Mouse (Mus musculus): ENCODE data around the gene Rnf5. TPM values are rescaled to one million over a fixed set of nuclear protein-coding genes. Genes with fewer than 3 reads are reported as not detected.

Rnf5 gene
- polyA plus RNA-seq, 1 experiment from 2014 or later: 84.9 TPM

DNA sequence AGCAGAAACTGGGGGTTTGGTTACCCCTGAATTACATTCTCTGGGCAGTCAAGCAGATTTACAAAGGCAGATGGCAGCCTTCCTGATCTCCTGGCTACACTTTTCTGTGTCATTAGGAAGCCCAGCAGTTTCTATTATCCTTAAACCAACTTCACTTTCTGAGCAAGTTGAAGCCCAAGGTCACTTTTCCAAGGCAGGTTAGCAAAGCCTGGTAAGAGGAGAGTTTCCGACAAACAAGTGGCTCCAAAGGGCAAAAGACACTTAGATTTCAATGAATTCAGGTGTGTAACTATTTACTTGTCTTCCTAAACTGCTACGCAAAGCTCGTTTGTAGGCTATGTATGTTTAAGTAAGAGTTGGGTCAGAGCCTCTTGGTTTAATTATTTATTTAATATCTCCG, 39.9 kb upstream of the Rnf5 start:
- 81% methylated on average over 4 of the region's 4 CpGs for WGBS
- no peak for DNase-seq
- Histone ChIP-seq H3K27ac (ENCODE audit: low read depth) (no peak overlapping the region), H3K4me1 (ENCODE audit: insufficient read depth) (peaks cover 10% of the 10 kb centered on the region), H3K9me3 (ENCODE audit: low read depth, low read length) (no peaks in the 10 kb centered on the region), H3K36me3 (ENCODE audit: insufficient read depth) (peaks cover 6% of the 10 kb centered on the region; the same call in 1 of the 2 replicates), H3K4me2 (no peak overlapping the region), H3K27me3 (ENCODE audit: insufficient read depth, low read length) (no peaks in the 10 kb centered on the region), H3K9ac (no peak overlapping the region), H3K4me3 (ENCODE audit: low read depth, low read length) (no peak overlapping the region)
- no peak for ATAC-seq (ENCODE audit: insufficient read depth)
- no peak for TF ChIP-seq CTCF (IDR thresholded peaks at IDR 0.05; ENCODE audit: low read depth)

- H3K27me3 ChIP-seq (ENCODE audit: insufficient read depth, low read length): no peaks in the 10 kb centered on the region
- WGBS: 70% methylated on average over 3 of the region's 3 CpGs
- DNase-seq (no peak), ATAC-seq (ENCODE audit: insufficient read depth) (no peak)
- no peak overlapping the region for H3K4me3 ChIP-seq (ENCODE audit: low read depth, low read length)
- 0 out of 2 replicates have a peak, but pooled peaks cover 4% of the 10 kb centered on the region for H3K36me3 ChIP-seq (ENCODE audit: insufficient read depth)
- no peaks in the 10 kb centered on the region for H3K9me3 ChIP-seq (ENCODE audit: low read depth, low read length)
- H3K4me2 ChIP-seq: no peak overlapping the region
- no peak overlapping the region for H3K27ac ChIP-seq (ENCODE audit: low read depth)
- H3K9ac ChIP-seq: no peak overlapping the region
- no peak for TF ChIP-seq CTCF (IDR thresholded peaks at IDR 0.05; ENCODE audit: low read depth)
- peaks cover 4% of the 10 kb centered on the region; the same call in 1 of the 2 replicates for H3K4me1 ChIP-seq (ENCODE audit: insufficient read depth)
Observed at GRCm38 (mm10) chr17:34641945-34642344, 38.5 kb upstream of the Rnf5 start.

DNA sequence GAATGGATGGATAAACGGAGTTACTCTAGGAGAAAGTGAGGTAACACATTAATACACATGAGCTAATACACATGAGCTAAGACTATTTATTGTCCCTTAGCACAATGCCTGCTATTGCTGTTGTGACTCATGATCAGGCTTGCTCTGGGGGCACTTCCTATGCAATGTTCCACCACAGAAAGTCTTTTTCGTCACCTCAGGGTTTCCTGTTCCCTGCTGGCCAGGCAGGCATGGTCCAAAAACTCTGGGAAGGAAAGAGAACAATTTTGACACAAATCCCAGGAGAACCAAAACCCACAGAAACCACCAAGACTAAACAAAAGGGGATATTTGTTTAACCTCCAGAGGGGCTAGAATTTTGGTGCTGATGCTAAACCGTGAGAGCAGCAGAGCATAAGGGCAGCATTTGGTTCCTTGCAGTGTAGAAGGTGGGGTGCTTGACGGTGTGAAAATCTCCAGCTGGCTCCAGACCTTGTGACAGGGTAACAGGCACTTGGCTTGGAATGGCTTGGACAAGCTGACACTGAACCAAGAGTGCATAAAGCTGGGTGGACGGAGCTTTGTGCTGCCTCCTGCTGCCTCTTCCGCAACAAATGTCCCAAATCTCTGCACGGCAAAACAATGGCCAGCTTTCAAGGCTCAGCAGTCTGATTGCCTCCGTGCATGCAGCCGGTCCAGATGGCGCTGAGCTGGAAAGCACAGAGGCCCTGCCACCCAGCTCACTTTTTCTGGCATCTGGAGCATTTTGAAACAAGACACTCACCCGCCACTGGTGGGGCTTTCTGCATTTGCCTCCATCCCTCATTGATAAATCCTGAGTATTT, 37.5 kb upstream of the Rnf5 start:
- Histone ChIP-seq H3K4me3 (ENCODE audit: low read depth, low read length) (no peak overlapping the region), H3K9ac (no peak overlapping the region), H3K9me3 (ENCODE audit: low read depth, low read length) (no peaks in the 10 kb centered on the region), H3K27ac (ENCODE audit: low read depth) (peak overlapping the region; percentile 48; the same call in 1 of the 2 replicates), H3K27me3 (ENCODE audit: insufficient read depth, low read length) (no peaks in the 10 kb centered on the region), H3K4me1 (ENCODE audit: insufficient read depth) (peaks cover 4% of the 10 kb centered on the region; the same call in 1 of the 2 replicates), H3K36me3 (ENCODE audit: insufficient read depth) (0 out of 2 replicates have a peak, but pooled peaks cover 3% of the 10 kb centered on the region), H3K4me2 (no peak overlapping the region)
- peak; percentile 38 for TF ChIP-seq CTCF (IDR thresholded peaks at IDR 0.05; ENCODE audit: low read depth)
- ATAC-seq (ENCODE audit: insufficient read depth) (no peak), DNase-seq (peak; percentile 59)
- 18% methylated on average over 11 of the region's 11 CpGs for WGBS

DNA sequence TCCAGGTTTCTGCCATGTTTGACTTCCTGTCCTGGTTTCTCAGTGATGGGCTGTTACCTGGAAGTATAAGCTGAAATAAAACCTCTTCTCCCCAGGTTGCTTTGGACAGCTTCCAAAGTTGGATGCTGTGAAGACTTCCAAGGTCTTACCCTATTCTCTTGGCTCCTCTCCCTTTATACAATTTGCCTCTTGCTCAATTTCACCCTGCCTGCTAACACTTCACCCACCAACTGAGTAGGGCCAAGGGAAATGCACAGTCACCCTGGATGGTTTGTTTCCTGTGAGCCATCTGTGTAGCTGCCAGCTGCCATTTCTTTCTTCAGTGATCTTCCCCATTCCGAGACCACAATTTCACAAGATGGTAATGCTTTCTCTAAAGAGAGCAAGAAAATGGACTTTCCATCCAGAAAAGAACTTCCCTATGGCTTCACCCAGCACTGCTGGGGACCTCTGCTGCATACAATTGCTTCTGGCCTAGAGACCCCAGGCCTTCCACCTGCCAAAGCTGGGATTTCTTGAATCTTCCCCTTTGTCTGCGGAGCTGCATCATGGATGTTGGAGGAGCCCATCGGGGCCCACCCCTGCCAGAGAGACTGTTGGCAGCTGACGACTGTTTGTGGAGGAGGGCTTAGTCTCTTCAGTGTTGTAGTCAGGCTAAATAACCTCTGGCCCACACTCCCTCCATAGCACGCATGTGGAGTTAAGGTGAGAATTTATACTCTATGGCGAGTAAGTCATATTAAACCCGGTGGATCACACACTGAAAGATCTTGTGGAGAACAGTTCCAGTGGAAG, 36.2 kb upstream of the Rnf5 start:
- no peak overlapping the region for H3K27ac ChIP-seq (ENCODE audit: low read depth)
- H3K4me1 ChIP-seq (ENCODE audit: insufficient read depth): no peaks in the 10 kb centered on the region
- H3K36me3 ChIP-seq (ENCODE audit: insufficient read depth): no peaks in the 10 kb centered on the region
- ATAC-seq (ENCODE audit: insufficient read depth) (no peak), DNase-seq (no peak)
- H3K4me2 ChIP-seq: no peak overlapping the region
- no peak overlapping the region for H3K9ac ChIP-seq
- H3K27me3 ChIP-seq (ENCODE audit: insufficient read depth, low read length): no peaks in the 10 kb centered on the region
- H3K9me3 ChIP-seq (ENCODE audit: low read depth, low read length): no peaks in the 10 kb centered on the region
- no peak for TF ChIP-seq CTCF (IDR thresholded peaks at IDR 0.05; ENCODE audit: low read depth)
- H3K4me3 ChIP-seq (ENCODE audit: low read depth, low read length): no peak overlapping the region
- WGBS: 77% methylated on average over 7 of the region's 7 CpGs

- Histone ChIP-seq H3K4me1 (ENCODE audit: insufficient read depth) (no peaks in the 10 kb centered on the region), H3K27ac (ENCODE audit: low read depth) (no peak overlapping the region), H3K4me3 (ENCODE audit: low read depth, low read length) (no peak overlapping the region), H3K4me2 (no peak overlapping the region), H3K9me3 (ENCODE audit: low read depth, low read length) (no peaks in the 10 kb centered on the region), H3K36me3 (ENCODE audit: insufficient read depth) (no peaks in the 10 kb centered on the region), H3K27me3 (ENCODE audit: insufficient read depth, low read length) (peaks cover 15% of the 10 kb centered on the region; the same call in 1 of the 2 replicates), H3K9ac (no peak overlapping the region)
- no peak for TF ChIP-seq CTCF (IDR thresholded peaks at IDR 0.05; ENCODE audit: low read depth)
- ATAC-seq (ENCODE audit: insufficient read depth) (no peak), DNase-seq (no peak)
- WGBS: 60% methylated on average over 3 of the region's 3 CpGs
Observed at GRCm38 (mm10) chr17:34637459-34637858, 34.0 kb upstream of the Rnf5 start.

- peaks cover 32% of the 10 kb centered on the region for H3K27me3 ChIP-seq (ENCODE audit: insufficient read depth, low read length)
- DNase-seq: no peak
- ATAC-seq (ENCODE audit: insufficient read depth): no peak
- H3K9ac ChIP-seq: no peak overlapping the region
- H3K9me3 ChIP-seq (ENCODE audit: low read depth, low read length): no peaks in the 10 kb centered on the region
- H3K36me3 ChIP-seq (ENCODE audit: insufficient read depth): no peaks in the 10 kb centered on the region
- no peak for TF ChIP-seq CTCF (IDR thresholded peaks at IDR 0.05; ENCODE audit: low read depth)
- H3K4me2 ChIP-seq: no peak overlapping the region
- no peak overlapping the region for H3K27ac ChIP-seq (ENCODE audit: low read depth)
- no peak overlapping the region for H3K4me3 ChIP-seq (ENCODE audit: low read depth, low read length)
- peaks cover 3% of the 10 kb centered on the region; the same call in 1 of the 2 replicates for H3K4me1 ChIP-seq (ENCODE audit: insufficient read depth)
- WGBS: 60% methylated on average over 2 of the region's 2 CpGs
Observed at GRCm38 (mm10) chr17:34635671-34636070, 32.2 kb upstream of the Rnf5 start.

GRCm38 (mm10) chr17:34632261-34632691, 28.8 kb upstream of the Rnf5 start:
- Histone ChIP-seq H3K9ac (peak overlapping the region; percentile 2; the same call in 1 of the 2 replicates), H3K27ac (ENCODE audit: low read depth) (no peak overlapping the region), H3K27me3 (ENCODE audit: insufficient read depth, low read length) (peaks cover 51% of the 10 kb centered on the region), H3K9me3 (ENCODE audit: low read depth, low read length) (no peaks in the 10 kb centered on the region), H3K4me1 (ENCODE audit: insufficient read depth) (peaks cover 10% of the 10 kb centered on the region; the same call in 1 of the 2 replicates), H3K4me3 (ENCODE audit: low read depth, low read length) (peak overlapping the region; percentile 37), H3K36me3 (ENCODE audit: insufficient read depth) (no peaks in the 10 kb centered on the region), H3K4me2 (peak overlapping the region; percentile 67)
- TF ChIP-seq CTCF (IDR thresholded peaks at IDR 0.05; ENCODE audit: low read depth): no peak
- under 1% methylated on average over 26 of the region's 26 CpGs for WGBS
- DNase-seq: peak; percentile 80
- peak; percentile 36 for ATAC-seq (ENCODE audit: insufficient read depth)

Measured in lung, embryonic 14.5 days (tissue).